Mouse (Mus musculus) lung, embryonic 14.5 days (tissue): ENCODE results near the gene Pus10. TPM values are rescaled to one million over a fixed set of nuclear protein-coding genes. Genes with fewer than 3 reads are reported as not detected.

Experiments
- ATAC-seq: fragments of 200-750 bp; cut with Nextera tagmentation; 2 replicates; pipeline ENCODE4 v1.8.0; 2017; ENCODE audit warnings: mild to moderate bottlenecking, moderate TSS enrichment, moderate library complexity; ENCODE audit not compliant: insufficient read depth
- DNase-seq: peaks from one replicate; pipeline ENCODE4 v3.0.0-alpha.2; 2015
- H3K27ac ChIP-seq: fragments of 300-500 bp; sonication (generic); 2 replicates; pipeline ENCODE4 v1.5.1; 2014; ENCODE audit warnings: low read depth, mild to moderate bottlenecking, moderate library complexity
- H3K27me3 ChIP-seq: fragments of 300-500 bp; sonication (generic); 2 replicates; pipeline ENCODE4 v1.6.1; 2014; ENCODE audit warnings: low read length, control low read depth; ENCODE audit not compliant: insufficient read depth
- H3K36me3 ChIP-seq: fragments of 300-500 bp; sonication (generic); 2 replicates; pipeline ENCODE4 v1.6.1; 2014; ENCODE audit warnings: control low read depth; ENCODE audit not compliant: insufficient read depth
- H3K4me1 ChIP-seq: fragments of 300-500 bp; sonication (generic); 2 replicates; pipeline ENCODE4 v1.6.1; 2014; ENCODE audit warnings: antibody characterized with exemption, control low read depth; ENCODE audit not compliant: insufficient read depth
- H3K4me2 ChIP-seq: fragments of 300-500 bp; sonication (generic); 2 replicates; pipeline ENCODE4 v1.6.1; 2014; ENCODE audit warnings: mild to moderate bottlenecking
- H3K4me3 ChIP-seq: fragments of 300-500 bp; sonication (generic); 2 replicates; pipeline ENCODE4 v1.5.1; 2014; ENCODE audit warnings: low read depth, low read length
- H3K9ac ChIP-seq: fragments of 300-500 bp; sonication (generic); 2 replicates; pipeline ENCODE4 v1.6.1; 2014
- H3K9me3 ChIP-seq: fragments of 300-500 bp; sonication (generic); 2 replicates; pipeline ENCODE4 v1.6.1; 2016; ENCODE audit warnings: low read depth, low read length, control low read depth
- CTCF ChIP-seq: IDR thresholded peaks from 2 replicates; pipeline ENCODE4 v1.5.1; 2016; ENCODE audit warnings: antibody characterized with exemption, low read depth
- WGBS: fragments of 180-500 bp; shearing (Covaris S2); extraction: QIAGEN DNeasy Blood & Tissue Kit; methylation state at CpG from one replicate; pipeline ENCODE4 v1.1.7; 2014; 5-methylcytosine and 5-hydroxymethylcytosine counted together
- polyA plus RNA-seq: library from polyadenylated mRNA; unstranded; fragments of >200 nt; fragmentation: Nextera tagmentation; extraction: Ambion mirVana; gene quantifications from 2 replicates; pipeline ENCODE4 v1.2.1, GENCODE M21; 2014

The Pus10 gene
- polyA plus RNA-seq, 1 experiment from 2014 or later: 20.2 TPM

DNA sequence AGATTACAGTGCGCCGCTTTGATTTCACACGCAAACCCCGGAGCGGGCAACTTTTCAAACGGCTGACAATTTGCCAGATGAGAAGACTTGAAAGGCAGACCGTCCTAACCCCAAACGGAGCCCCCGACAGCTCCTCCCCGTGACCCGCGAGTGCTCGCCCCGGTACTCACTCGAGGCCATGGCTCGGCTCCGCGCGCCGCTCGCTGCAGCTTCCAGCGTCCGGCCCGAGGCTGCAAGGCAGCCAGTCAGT, 105.0 kb downstream of the Pus10 start:
- 0% methylated on average over 24 of the region's 24 CpGs for WGBS
- H3K9ac ChIP-seq: peak overlapping the region; percentile 76
- peak overlapping the region; percentile 79 for H3K4me2 ChIP-seq
- no peak for TF ChIP-seq CTCF
- peak overlapping the region; percentile 95 for H3K27ac ChIP-seq
- no peaks in the 10 kb centered on the region for H3K27me3 ChIP-seq
- H3K36me3 ChIP-seq: no peaks in the 10 kb centered on the region
- DNase-seq: no peak
- H3K9me3 ChIP-seq: no peaks in the 10 kb centered on the region
- peak overlapping the region; percentile 70 for H3K4me3 ChIP-seq
- H3K4me1 ChIP-seq: no peaks in the 10 kb centered on the region; the same call in 1 of the 2 replicates
- ATAC-seq: no peak

- Histone ChIP-seq H3K9me3 (no peaks in the 10 kb centered on the region), H3K27me3 (no peaks in the 10 kb centered on the region), H3K9ac (peak within 1 kb of the TSS; percentile 76), H3K27ac (peak within 1 kb of the TSS; percentile 95), H3K4me2 (peak within 1 kb of the TSS; percentile 79), H3K36me3 (no peaks in the 10 kb centered on the region), H3K4me1 (no peaks in the 10 kb centered on the region; the same call in 1 of the 2 replicates), H3K4me3 (peak within 1 kb of the TSS; percentile 70)
- no peak for TF ChIP-seq CTCF
- peak; percentile 89 for DNase-seq
- peak; percentile 94 for ATAC-seq
- WGBS: under 1% methylated on average over 80 of the region's 88 CpGs
Measured at GRCm38 (mm10) chr11:23770760-23771506, 105.5 kb downstream of the Pus10 start, which contains the start of gene Rel. TSS of gene Rel (minus strand) at chr11:23770970.

DNA sequence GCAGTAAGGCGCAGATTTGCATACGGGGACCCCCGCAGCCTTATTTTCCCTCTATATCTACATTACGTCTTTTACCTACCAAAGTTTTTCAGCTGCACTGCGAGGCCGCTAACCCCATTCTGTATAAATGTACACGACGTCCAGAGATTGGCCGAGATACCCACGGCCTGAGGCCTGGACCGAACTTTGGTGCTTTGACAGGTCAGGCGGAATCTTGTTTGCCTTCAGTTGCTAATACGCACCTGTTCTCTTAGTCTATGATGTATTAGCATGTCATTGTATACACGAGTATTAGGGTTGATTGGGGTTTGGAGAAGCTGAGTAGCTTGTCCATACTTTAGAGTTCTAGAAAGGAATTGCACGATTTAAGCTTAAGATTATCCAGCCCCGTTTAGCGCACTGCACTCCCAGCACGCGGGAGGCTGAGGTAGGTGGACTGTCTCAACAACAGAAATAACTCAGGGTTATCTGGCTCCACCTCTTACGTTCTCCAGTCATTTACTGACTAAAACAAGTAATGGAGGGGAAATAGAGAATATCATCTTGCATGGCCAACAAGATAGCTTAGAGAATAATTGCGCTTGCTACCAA, 106.1 kb downstream of the Pus10 start:
- Histone ChIP-seq H3K4me1 (no peaks in the 10 kb centered on the region; the same call in 1 of the 2 replicates), H3K9me3 (no peaks in the 10 kb centered on the region), H3K27me3 (no peaks in the 10 kb centered on the region), H3K4me2 (peak overlapping the region; percentile 79), H3K4me3 (peak overlapping the region; percentile 70), H3K9ac (peak overlapping the region; percentile 76), H3K27ac (peak overlapping the region; percentile 95), H3K36me3 (no peaks in the 10 kb centered on the region)
- no peak for ATAC-seq
- TF ChIP-seq CTCF: no peak
- no peak for DNase-seq
- WGBS: 6% methylated on average over 21 of the region's 21 CpGs

GRCm38 (mm10) chr11:23772471-23772870, 107.0 kb downstream of the Pus10 start:
- 26% methylated on average over 1 of the region's 1 CpGs for WGBS

GRCm38 (mm10) chr11:23778787-23779201, 113.3 kb downstream of the Pus10 start:
- Histone ChIP-seq H3K36me3 (no peaks in the 10 kb centered on the region), H3K27me3 (no peaks in the 10 kb centered on the region), H3K9me3 (no peaks in the 10 kb centered on the region), H3K4me3 (no peak overlapping the region), H3K9ac (no peak overlapping the region), H3K4me1 (no peaks in the 10 kb centered on the region), H3K4me2 (no peak overlapping the region), H3K27ac (no peak overlapping the region)
- no peak for TF ChIP-seq CTCF
- WGBS: 81% methylated on average over 8 of the region's 8 CpGs
- ATAC-seq (no peak), DNase-seq (no peak)

More at GRCm38 (mm10) chr11:23772471-23772870, 107.0 kb downstream of the Pus10 start:
- DNase-seq (no peak), ATAC-seq (no peak)
- H3K4me3 ChIP-seq: no peak overlapping the region
- H3K4me1 ChIP-seq: no peaks in the 10 kb centered on the region; the same call in 1 of the 2 replicates
- no peaks in the 10 kb centered on the region for H3K9me3 ChIP-seq
- H3K27ac ChIP-seq: no peak overlapping the region
- H3K4me2 ChIP-seq: no peak overlapping the region
- H3K27me3 ChIP-seq: no peaks in the 10 kb centered on the region
- H3K36me3 ChIP-seq: no peaks in the 10 kb centered on the region
- TF ChIP-seq CTCF: no peak
- H3K9ac ChIP-seq: no peak overlapping the region

GRCm38 (mm10) chr11:23782038-23782437, 116.6 kb downstream of the Pus10 start:
- Histone ChIP-seq H3K9ac (no peak overlapping the region), H3K4me3 (no peak overlapping the region), H3K4me2 (no peak overlapping the region), H3K27ac (no peak overlapping the region), H3K36me3 (no peaks in the 10 kb centered on the region), H3K27me3 (no peaks in the 10 kb centered on the region), H3K9me3 (no peaks in the 10 kb centered on the region), H3K4me1 (no peaks in the 10 kb centered on the region)
- 66% methylated on average over 3 of the region's 3 CpGs for WGBS
- TF ChIP-seq CTCF: no peak
- no peak for DNase-seq
- no peak; the same call in 1 of the 2 replicates for ATAC-seq

Other genes with a start within 250 kb of the Pus10 start
- gene Ahsa2, start 167.6 kb upstream of the Pus10 start, polyA plus RNA-seq: 82.0 and 94.8 TPM in 2 replicates
- gene 1700093K21Rik, start 144.5 kb upstream of the Pus10 start, polyA plus RNA-seq: not detected in 2 replicates
- 21.5 and 21.6 TPM in 2 replicates for gene 0610010F05Rik, start 32.0 kb upstream of the Pus10 start, polyA plus RNA-seq
- 25.7 and 30.4 TPM in 2 replicates for gene Pex13, start 285 bp downstream of the Pus10 start, polyA plus RNA-seq
- gene Rel, start 105.3 kb downstream of the Pus10 start, polyA plus RNA-seq: 1.4 and 1.5 TPM in 2 replicates
- gene Papolg, start 229.6 kb downstream of the Pus10 start, polyA plus RNA-seq: 14.8 and 15.8 TPM in 2 replicates